Mouse (Mus musculus) spleen, adult 2 months (tissue): ENCODE results near the gene Cracr2b. TPM values are rescaled to one million over a fixed set of nuclear protein-coding genes. Genes with fewer than 3 reads are reported as not detected.

Source experiments
- DNase-seq, 2 experiments: peaks; one replicate each; pipeline versions ENCODE4 v3.0.0 to v3.0.0-alpha.2; 2012 to 2021; ENCODE audit warnings: low spot score in 2 of 2, low read depth in 1 of 2
- H3K27ac ChIP-seq: fragments of 200-500 bp; 2 replicates; pipeline ENCODE4 v1.5.1; 2012; ENCODE audit warnings: low read length, inconsistent platforms; ENCODE audit not compliant: insufficient read depth
- H3K27me3 ChIP-seq: fragments of 200-500 bp; 2 replicates; pipeline ENCODE4 v1.6.1; 2012; ENCODE audit warnings: mild to moderate bottlenecking, moderate library complexity, low read length, inconsistent platforms; ENCODE audit not compliant: control insufficient read depth, insufficient read depth
- H3K36me3 ChIP-seq: fragments of 200-500 bp; 2 replicates; pipeline ENCODE4 v1.6.1; 2012; ENCODE audit warnings: mild to moderate bottlenecking, low read length, inconsistent platforms; ENCODE audit not compliant: control insufficient read depth, insufficient read depth
- H3K4me1 ChIP-seq: fragments of 200-500 bp; 2 replicates; pipeline ENCODE4 v1.6.1; 2011; ENCODE audit warnings: inconsistent platforms; ENCODE audit not compliant: control insufficient read depth, insufficient read depth, insufficient read length
- H3K4me3 ChIP-seq: fragments of 200-500 bp; 2 replicates; pipeline ENCODE4 v1.5.1; 2011; ENCODE audit warnings: mild to moderate bottlenecking, inconsistent platforms; ENCODE audit not compliant: insufficient read depth, insufficient read length; ENCODE audit errors: extremely low read depth
- CTCF ChIP-seq: fragments of 200-500 bp; IDR thresholded peaks from 2 replicates; pipeline ENCODE4 v1.5.1; 2011; ENCODE audit warnings: mild to moderate bottlenecking, inconsistent platforms; ENCODE audit not compliant: insufficient read depth, insufficient read length, insufficient replicate concordance; ENCODE audit errors: extremely low read depth
- POLR2A ChIP-seq: fragments of 200-500 bp; IDR thresholded peaks from 2 replicates; pipeline ENCODE4 v1.6.1; 2011; ENCODE audit warnings: low read depth, low read length, inconsistent platforms
- WGBS: fragments of 180-500 bp; shearing (Covaris S2); methylation state at CpG from one replicate; pipeline ENCODE4 v1.1.7; 2018; 5-methylcytosine and 5-hydroxymethylcytosine counted together
- polyA plus RNA-seq: library from polyadenylated mRNA; depleted of rRNA; stranded (reverse); fragments of >200 nt; gene quantifications from 2 replicates; pipeline ENCODE4 v1.2.3, GENCODE M21; 2012; rRNA removed

Gene Cracr2b
- 14.4 and 17.7 TPM in 2 replicates for polyA plus RNA-seq

- Histone ChIP-seq H3K27me3 (peaks cover 5% of the 10 kb centered on the region), H3K4me1 (peaks cover 13% of the 10 kb centered on the region), H3K4me3 (peak within 1 kb of the TSS; percentile 31; the same call in 1 of the 2 replicates), H3K36me3 (peaks cover 22% of the 10 kb centered on the region), H3K27ac (no peak within 1 kb of the TSS; the same call in 1 of the 2 replicates)
- TF ChIP-seq POLR2A, result no peak
- DNase-seq, result no peak
- WGBS, result 83% methylated on average over 15 of the region's 15 CpGs
Observed at GRCm38 (mm10) chr7:141460391-141461113, at the start of gene Cracr2b. TSS of gene Cracr2b (plus strand) at chr7:141461094.

GRCm38 (mm10) chr7:141411667-141412066 is 49.2 kb upstream of the Cracr2b start:
- no peak for DNase-seq
- TF ChIP-seq CTCF, result no peak
- TF ChIP-seq POLR2A, result no peak
- peaks cover 7% of the 10 kb centered on the region for H3K36me3 ChIP-seq
- H3K27ac ChIP-seq, result no peak overlapping the region
- 85% methylated on average over 1 of the region's 1 CpGs for WGBS
- H3K4me3 ChIP-seq, result no peak overlapping the region
- H3K4me1 ChIP-seq, result peaks cover 10% of the 10 kb centered on the region; the same call in 1 of the 2 replicates
- no peaks in the 10 kb centered on the region for H3K27me3 ChIP-seq

- DNase-seq, result no peak
- Histone ChIP-seq H3K27me3 (no peaks in the 10 kb centered on the region), H3K36me3 (peaks cover 4% of the 10 kb centered on the region), H3K4me1 (peaks cover 10% of the 10 kb centered on the region; the same call in 1 of the 2 replicates), H3K4me3 (peak overlapping the region; percentile 86), H3K27ac (peak overlapping the region; percentile 72)
- no peak for TF ChIP-seq CTCF
- WGBS, result 6% methylated on average over 16 of the region's 16 CpGs
Observed at GRCm38 (mm10) chr7:141413331-141413730, 47.6 kb upstream of the Cracr2b start.

- WGBS, result under 1% methylated on average over 50 of the region's 56 CpGs
- H3K27ac ChIP-seq, result peak within 1 kb of the TSS; percentile 85
- peak; percentile 97 to 100 for DNase-seq
- H3K36me3 ChIP-seq, result peaks cover 4% of the 10 kb centered on the region
- H3K27me3 ChIP-seq, result no peaks in the 10 kb centered on the region
- H3K4me1 ChIP-seq, result peaks cover 12% of the 10 kb centered on the region; the same call in 1 of the 2 replicates
- peak within 1 kb of the TSS; percentile 90 for H3K4me3 ChIP-seq
- TF ChIP-seq POLR2A (peak; percentile 63), CTCF (no peak)
Observed at GRCm38 (mm10) chr7:141413809-141414584, 46.9 kb upstream of the Cracr2b start, which contains the start of gene Gatd1. TSS of gene Gatd1 (minus strand) at chr7:141414136.

GRCm38 (mm10) chr7:141416144-141416841 is 44.6 kb upstream of the Cracr2b start:
- Histone ChIP-seq H3K27ac (no peak overlapping the region), H3K36me3 (no peaks in the 10 kb centered on the region), H3K4me1 (peaks cover 12% of the 10 kb centered on the region; the same call in 1 of the 2 replicates), H3K27me3 (no peaks in the 10 kb centered on the region), H3K4me3 (no peak overlapping the region)
- TF ChIP-seq POLR2A (no peak), CTCF (no peak)
- no peak for DNase-seq
- WGBS, result 93% methylated on average over 6 of the region's 6 CpGs

- TF ChIP-seq CTCF (no peak), POLR2A (no peak)
- 78% methylated on average over 8 of the region's 8 CpGs for WGBS
- Histone ChIP-seq H3K27ac (no peak overlapping the region), H3K4me3 (no peak overlapping the region), H3K27me3 (no peaks in the 10 kb centered on the region), H3K4me1 (peaks cover 12% of the 10 kb centered on the region; the same call in 1 of the 2 replicates), H3K36me3 (no peaks in the 10 kb centered on the region)
- no peak for DNase-seq
Observed at GRCm38 (mm10) chr7:141417731-141418681, 42.9 kb upstream of the Cracr2b start.
